Mouse (Mus musculus) embryonic fibroblast, embryonic 13.5 days (primary cell): ENCODE data around the gene Hbp1.

Experiments
- CTCF ChIP-seq: IDR thresholded peaks from 2 replicates; pipeline ENCODE4 v1.5.1; 2011; ENCODE audit warnings: mild to moderate bottlenecking, control low read depth, low read length, moderate library complexity, borderline replicate concordance; ENCODE audit not compliant: insufficient read depth
- POLR2A ChIP-seq: IDR thresholded peaks from 2 replicates; pipeline ENCODE4 v1.6.1; 2011; ENCODE audit warnings: low read depth, mild to moderate bottlenecking, control low read depth, low read length, moderate library complexity

- TF ChIP-seq POLR2A (no peak), CTCF (no peak)
These were observed 18.5 kb downstream of the Hbp1 start for GRCm38 (mm10) chr12:31931818-31932217.
